Mouse (Mus musculus): Measurements from ENCODE around the gene Scube1. TPM values are rescaled to one million over a fixed set of nuclear protein-coding genes. Genes with fewer than 3 reads are reported as not detected.

Scube1 gene
- polyA plus RNA-seq, 1 experiment = 1.3 TPM

DNA sequence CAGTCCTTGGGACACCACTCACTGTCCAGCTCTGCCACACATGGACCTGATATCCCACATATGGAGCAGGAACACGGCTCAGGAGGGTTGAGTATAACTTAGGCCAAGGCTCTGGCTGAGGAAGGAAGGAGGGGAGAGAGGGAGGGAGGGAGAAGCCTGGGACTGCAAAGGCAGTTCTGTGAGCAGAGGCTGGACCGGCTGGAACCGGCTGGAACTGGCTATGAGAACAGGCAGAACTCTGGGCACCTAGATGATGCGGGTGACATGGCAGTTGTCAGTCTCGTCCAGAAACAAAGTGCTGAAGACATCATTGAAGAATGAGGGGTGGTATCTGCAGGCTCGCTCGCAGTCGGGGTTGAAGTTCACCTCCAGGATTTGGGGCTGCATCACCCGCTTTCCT lies 148.2 kb downstream of the Scube1 start:
- H3K27ac ChIP-seq (ENCODE audit: control insufficient read depth, insufficient read depth, low read length) = no peak overlapping the region
- peaks cover 10% of the 10 kb centered on the region for H3K4me1 ChIP-seq (replicated peaks; ENCODE audit: control insufficient read depth, insufficient read depth, low read length)
- H3K27me3 ChIP-seq (ENCODE audit: control insufficient read depth, insufficient read depth, low read length) = no peaks in the 10 kb centered on the region
- peaks cover 79% of the 10 kb centered on the region for H3K36me3 ChIP-seq (ENCODE audit: control insufficient read depth, insufficient read depth, low read length)
- over 99% methylated on average over 9 of the region's 9 CpGs for WGBS
- TF ChIP-seq POLR2A (IDR thresholded peaks at IDR 0.05; ENCODE audit: control insufficient read depth, extremely low read depth, insufficient read depth, low read length, poor library complexity) = no peak
- TF ChIP-seq CTCF (IDR thresholded peaks at IDR 0.05; ENCODE audit: borderline replicate concordance, control insufficient read depth, extremely low read depth, insufficient read depth, low read length, poor library complexity) = no peak
- H3K4me3 ChIP-seq (ENCODE audit: control insufficient read depth, insufficient read depth, low read length) = no peak overlapping the region
- no peak for DNase-seq

DNA sequence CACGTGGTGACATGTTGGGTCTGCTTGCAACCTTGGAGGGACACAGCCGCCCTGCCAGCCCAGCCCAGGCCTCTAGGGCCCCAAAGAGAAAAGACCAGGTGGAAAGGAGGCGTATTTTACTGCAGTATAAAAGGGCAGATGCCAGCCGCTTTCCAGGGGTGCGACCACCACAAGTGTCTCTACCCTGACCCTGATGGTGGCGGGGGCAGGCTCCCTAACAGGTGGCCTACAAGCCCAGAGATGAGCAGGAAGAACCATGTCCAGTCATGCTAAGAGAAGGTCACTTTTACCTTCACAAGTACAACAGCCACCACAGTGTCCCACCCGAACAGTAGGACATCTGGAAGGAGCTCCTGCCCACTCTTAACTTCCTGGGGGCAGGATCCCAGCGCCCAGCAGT lies 149.3 kb downstream of the Scube1 start:
- Histone ChIP-seq H3K4me1 (replicated peaks; ENCODE audit: control insufficient read depth, insufficient read depth, low read length) (peaks cover 10% of the 10 kb centered on the region), H3K4me3 (ENCODE audit: control insufficient read depth, insufficient read depth, low read length) (no peak overlapping the region), H3K27ac (ENCODE audit: control insufficient read depth, insufficient read depth, low read length) (no peak overlapping the region), H3K36me3 (ENCODE audit: control insufficient read depth, insufficient read depth, low read length) (peaks cover 75% of the 10 kb centered on the region), H3K27me3 (ENCODE audit: control insufficient read depth, insufficient read depth, low read length) (no peaks in the 10 kb centered on the region)
- 95% methylated on average over 8 of the region's 8 CpGs for WGBS
- TF ChIP-seq POLR2A (IDR thresholded peaks at IDR 0.05; ENCODE audit: control insufficient read depth, extremely low read depth, insufficient read depth, low read length, poor library complexity) = no peak
- DNase-seq = no peak

GRCm38 (mm10) chr15:83574731-83575351 lies 150.0 kb downstream of the Scube1 start:
- 92% methylated on average over 6 of the region's 6 CpGs for WGBS
- Histone ChIP-seq H3K27me3 (ENCODE audit: control insufficient read depth, insufficient read depth, low read length) (no peaks in the 10 kb centered on the region), H3K36me3 (ENCODE audit: control insufficient read depth, insufficient read depth, low read length) (peaks cover 68% of the 10 kb centered on the region), H3K4me3 (ENCODE audit: control insufficient read depth, insufficient read depth, low read length) (no peak overlapping the region), H3K4me1 (replicated peaks; ENCODE audit: control insufficient read depth, insufficient read depth, low read length) (peaks cover 10% of the 10 kb centered on the region), H3K27ac (ENCODE audit: control insufficient read depth, insufficient read depth, low read length) (no peak overlapping the region)
- no peak for TF ChIP-seq POLR2A (IDR thresholded peaks at IDR 0.05; ENCODE audit: control insufficient read depth, extremely low read depth, insufficient read depth, low read length, poor library complexity)
- no peak for TF ChIP-seq CTCF (IDR thresholded peaks at IDR 0.05; ENCODE audit: borderline replicate concordance, control insufficient read depth, extremely low read depth, insufficient read depth, low read length, poor library complexity)
- no peak for DNase-seq

DNA sequence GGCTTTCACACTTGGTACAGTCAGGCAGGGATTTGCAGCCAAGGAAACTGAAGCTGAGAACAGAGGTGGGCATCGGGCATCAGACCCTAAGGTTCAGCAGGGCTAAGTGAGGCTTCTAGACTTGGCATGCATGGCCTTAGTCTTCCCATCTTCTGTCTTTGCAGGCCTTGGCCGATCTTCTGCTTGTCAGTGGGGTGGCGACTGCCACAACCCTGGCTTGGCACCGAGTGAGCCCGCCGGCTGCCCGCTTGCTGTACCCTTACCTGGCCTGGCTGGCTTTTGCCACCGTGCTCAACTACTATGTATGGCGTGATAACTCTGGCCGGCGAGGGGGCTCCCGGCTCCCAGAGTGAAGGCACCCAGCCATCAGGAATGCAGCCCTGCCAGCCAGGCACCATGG lies 151.2 kb downstream of the Scube1 start:
- H3K27ac ChIP-seq (ENCODE audit: control insufficient read depth, insufficient read depth, low read length) = no peak overlapping the region
- H3K4me3 ChIP-seq (ENCODE audit: control insufficient read depth, insufficient read depth, low read length) = no peak overlapping the region
- DNase-seq = no peak
- no peaks in the 10 kb centered on the region for H3K27me3 ChIP-seq (ENCODE audit: control insufficient read depth, insufficient read depth, low read length)
- TF ChIP-seq POLR2A (IDR thresholded peaks at IDR 0.05; ENCODE audit: control insufficient read depth, extremely low read depth, insufficient read depth, low read length, poor library complexity) (no peak), CTCF (IDR thresholded peaks at IDR 0.05; ENCODE audit: borderline replicate concordance, control insufficient read depth, extremely low read depth, insufficient read depth, low read length, poor library complexity) (no peak)
- H3K4me1 ChIP-seq (replicated peaks; ENCODE audit: control insufficient read depth, insufficient read depth, low read length) = peaks cover 10% of the 10 kb centered on the region
- H3K36me3 ChIP-seq (ENCODE audit: control insufficient read depth, insufficient read depth, low read length) = peaks cover 59% of the 10 kb centered on the region
- WGBS = 98% methylated on average over 12 of the region's 12 CpGs

DNA sequence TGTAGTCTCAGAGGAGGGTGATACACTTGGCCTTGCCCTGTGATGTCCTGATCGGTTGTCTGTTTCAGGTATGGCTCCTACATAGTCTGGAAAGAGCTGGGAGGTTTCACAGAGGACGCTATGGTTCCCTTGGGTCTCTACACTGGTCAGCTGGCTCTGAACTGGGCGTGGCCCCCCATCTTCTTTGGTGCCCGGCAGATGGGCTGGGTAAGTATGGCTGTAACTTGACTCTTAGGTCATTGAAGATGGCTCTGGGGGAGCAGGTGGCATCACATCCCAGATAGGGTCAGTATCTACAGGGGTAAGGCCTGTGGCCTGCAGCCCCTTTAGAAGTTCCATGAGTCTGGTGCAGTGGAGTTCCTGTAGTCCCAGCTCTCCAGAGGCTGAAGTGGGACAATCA lies 152.7 kb downstream of the Scube1 start:
- WGBS = 97% methylated on average over 4 of the region's 4 CpGs
- no peaks in the 10 kb centered on the region for H3K27me3 ChIP-seq (ENCODE audit: control insufficient read depth, insufficient read depth, low read length)
- no peak overlapping the region for H3K27ac ChIP-seq (ENCODE audit: control insufficient read depth, insufficient read depth, low read length)
- peaks cover 2% of the 10 kb centered on the region; the same call in 1 of the 2 replicates for H3K4me1 ChIP-seq (replicated peaks; ENCODE audit: control insufficient read depth, insufficient read depth, low read length)
- TF ChIP-seq CTCF (IDR thresholded peaks at IDR 0.05; ENCODE audit: borderline replicate concordance, control insufficient read depth, extremely low read depth, insufficient read depth, low read length, poor library complexity) (no peak), POLR2A (IDR thresholded peaks at IDR 0.05; ENCODE audit: control insufficient read depth, extremely low read depth, insufficient read depth, low read length, poor library complexity) (no peak)
- no peak overlapping the region for H3K4me3 ChIP-seq (ENCODE audit: control insufficient read depth, insufficient read depth, low read length)
- no peak for DNase-seq
- H3K36me3 ChIP-seq (ENCODE audit: control insufficient read depth, insufficient read depth, low read length) = peaks cover 48% of the 10 kb centered on the region

DNA sequence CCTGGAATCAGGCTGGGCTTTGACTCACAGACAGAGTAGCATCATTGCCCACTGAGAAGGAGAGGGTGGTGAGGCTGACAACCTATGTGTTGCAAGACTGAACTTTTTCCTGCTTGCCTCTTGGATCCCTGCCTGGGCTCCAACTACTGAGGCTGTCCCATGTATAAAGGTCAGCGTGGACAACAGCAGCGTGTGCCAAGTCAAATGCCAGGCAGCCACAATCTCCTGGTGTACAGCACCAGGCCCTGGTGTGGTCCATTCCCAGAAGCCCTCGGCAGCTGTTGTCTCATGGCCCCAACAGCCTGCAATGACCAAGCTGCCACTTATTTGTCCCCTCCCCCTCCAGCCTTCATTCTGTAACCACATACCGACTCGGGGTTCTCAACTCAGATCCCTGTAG lies 153.2 kb downstream of the Scube1 start:
- DNase-seq = no peak
- H3K27ac ChIP-seq (ENCODE audit: control insufficient read depth, insufficient read depth, low read length) = no peak overlapping the region
- peaks cover 43% of the 10 kb centered on the region for H3K36me3 ChIP-seq (ENCODE audit: control insufficient read depth, insufficient read depth, low read length)
- 93% methylated on average over 5 of the region's 5 CpGs for WGBS
- no peaks in the 10 kb centered on the region for H3K27me3 ChIP-seq (ENCODE audit: control insufficient read depth, insufficient read depth, low read length)
- no peaks in the 10 kb centered on the region; the same call in 1 of the 2 replicates for H3K4me1 ChIP-seq (replicated peaks; ENCODE audit: control insufficient read depth, insufficient read depth, low read length)
- no peak overlapping the region for H3K4me3 ChIP-seq (ENCODE audit: control insufficient read depth, insufficient read depth, low read length)
- TF ChIP-seq POLR2A (IDR thresholded peaks at IDR 0.05; ENCODE audit: control insufficient read depth, extremely low read depth, insufficient read depth, low read length, poor library complexity) (no peak), CTCF (IDR thresholded peaks at IDR 0.05; ENCODE audit: borderline replicate concordance, control insufficient read depth, extremely low read depth, insufficient read depth, low read length, poor library complexity) (no peak)

- TF ChIP-seq POLR2A (IDR thresholded peaks at IDR 0.05; ENCODE audit: control insufficient read depth, extremely low read depth, insufficient read depth, low read length, poor library complexity) = no peak
- TF ChIP-seq CTCF (IDR thresholded peaks at IDR 0.05; ENCODE audit: borderline replicate concordance, control insufficient read depth, extremely low read depth, insufficient read depth, low read length, poor library complexity) = no peak
- Histone ChIP-seq H3K27ac (ENCODE audit: control insufficient read depth, insufficient read depth, low read length) (no peak overlapping the region), H3K36me3 (ENCODE audit: control insufficient read depth, insufficient read depth, low read length) (peaks cover 34% of the 10 kb centered on the region), H3K27me3 (ENCODE audit: control insufficient read depth, insufficient read depth, low read length) (no peaks in the 10 kb centered on the region), H3K4me1 (replicated peaks; ENCODE audit: control insufficient read depth, insufficient read depth, low read length) (peaks cover 4% of the 10 kb centered on the region; the same call in 1 of the 2 replicates), H3K4me3 (ENCODE audit: control insufficient read depth, insufficient read depth, low read length) (no peak overlapping the region)
- 64% methylated on average over 2 of the region's 2 CpGs for WGBS
- peak; percentile 38 for DNase-seq
Observed at GRCm38 (mm10) chr15:83570641-83571040, 154.2 kb downstream of the Scube1 start.

Measured in thymus, adult 2 months (tissue).